Mouse (Mus musculus) spleen, adult 18-20 months (tissue): Measurements from ENCODE around the gene Plekhb2.

ENCODE experiments used
- DNase-seq, 2 experiments: peaks; one replicate each; pipeline ENCODE4 v3.0.0; 2022; ENCODE audit warnings: mixed read lengths in 2 of 2

Plekhb2 gene

GRCm38 (mm10) chr1:34837951-34838689 is 11.7 kb upstream of the Plekhb2 start:
- DNase-seq: no peak

GRCm38 (mm10) chr1:34839241-34839640 is 10.5 kb upstream of the Plekhb2 start:
- DNase-seq: no peak

- DNase-seq: no peak
Measured at GRCm38 (mm10) chr1:34841709-34842388, 7.9 kb upstream of the Plekhb2 start.

- peak in 1 of 2 experiments; percentile 66 for DNase-seq
Measured at GRCm38 (mm10) chr1:34842389-34842861, 7.4 kb upstream of the Plekhb2 start.

- DNase-seq: peak; percentile 80 to 87
Measured at GRCm38 (mm10) chr1:34842887-34843618, 6.7 kb upstream of the Plekhb2 start, which contains the start of gene Fam168b. TSS of gene Fam168b (minus strand) at chr1:34843065.

- no peak for DNase-seq
Measured at GRCm38 (mm10) chr1:34847070-34847469, 2.7 kb upstream of the Plekhb2 start.

- DNase-seq: no peak
Measured at GRCm38 (mm10) chr1:34850343-34851136, 764 bp downstream of the Plekhb2 start.

- DNase-seq: no peak
Measured at GRCm38 (mm10) chr1:34851562-34851961, 1.8 kb downstream of the Plekhb2 start.

- DNase-seq: no peak
Measured at GRCm38 (mm10) chr1:34852116-34852878, 2.5 kb downstream of the Plekhb2 start.

- DNase-seq: no peak
Measured at GRCm38 (mm10) chr1:34853786-34854185, 4.0 kb downstream of the Plekhb2 start.

- DNase-seq: no peak
Measured at GRCm38 (mm10) chr1:34855056-34855739, 5.4 kb downstream of the Plekhb2 start.

- peak; percentile 38 to 50 for DNase-seq
Measured at GRCm38 (mm10) chr1:34858671-34859070, 8.9 kb downstream of the Plekhb2 start.

- DNase-seq: no peak
Measured at GRCm38 (mm10) chr1:34859761-34860160, 10.0 kb downstream of the Plekhb2 start.

- DNase-seq: no peak
Measured at GRCm38 (mm10) chr1:34860205-34860604, 10.4 kb downstream of the Plekhb2 start.

GRCm38 (mm10) chr1:34862877-34863276 is 13.1 kb downstream of the Plekhb2 start:
- no peak for DNase-seq

- DNase-seq: no peak
Measured at GRCm38 (mm10) chr1:34863323-34863722, 13.5 kb downstream of the Plekhb2 start.

GRCm38 (mm10) chr1:34864243-34864642 is 14.5 kb downstream of the Plekhb2 start:
- DNase-seq: no peak

- no peak for DNase-seq
Measured at GRCm38 (mm10) chr1:34865866-34866265, 16.1 kb downstream of the Plekhb2 start.

GRCm38 (mm10) chr1:34866815-34867573 is 17.2 kb downstream of the Plekhb2 start:
- peak; percentile 76 to 92 for DNase-seq

GRCm38 (mm10) chr1:34867574-34867955 is 17.8 kb downstream of the Plekhb2 start:
- DNase-seq: no peak
